8 mouse cellular contexts compared by ENCODE assay signal in genomic region chr5:31295606-31296141, GRCm38 (mm10). TPM values are rescaled to one million over a fixed set of nuclear protein-coding genes. Genes with fewer than 3 reads are reported as not detected.
DNase-seq lines count a peak whose midpoint lies in the region; ATAC-seq and TF ChIP-seq lines count a peak whose summit lies in the region.

Gene Fndc4, minus strand, starts transcription at chr5:31296080.

- peaks cover 16% of the 10 kb centered on the region for H3K36me3 ChIP-seq in kidney, embryonic 15.5 days
- no peaks in the 10 kb centered on the region for H3K36me3 ChIP-seq in liver, embryonic 12.5 days

- WGBS in kidney, embryonic 15.5 days = under 1% methylated on average over 37 of the region's 46 CpGs
- WGBS in liver, embryonic 12.5 days (ENCODE audit: insufficient replicate concordance) = under 1% methylated on average over 23 of the region's 46 CpGs
- under 1% methylated on average over 45 of the region's 46 CpGs for WGBS in olfactory bulb, adult 2 months

- peak; percentile 13 for DNase-seq in ovary, postnatal 14 days (ENCODE audit: low spot score)
- no peak for DNase-seq in ovary, postnatal 10 days (ENCODE audit: low spot score)
- peak; percentile 73 for DNase-seq in cerebellum, adult 9-11 months
- peak; percentile 25 for DNase-seq in gastrocnemius, postnatal 25 days

- H3K27ac ChIP-seq in kidney, embryonic 15.5 days = peak within 1 kb of the TSS; percentile 62
- H3K27ac ChIP-seq in liver, embryonic 12.5 days = peak within 1 kb of the TSS; percentile 33; the same call in 1 of the 2 replicates
- H3K27ac ChIP-seq in olfactory bulb, adult 2 months (ENCODE audit: insufficient read depth, low read depth, low read length) = peak within 1 kb of the TSS; percentile 54

- TF ChIP-seq POLR2A in olfactory bulb, adult 2 months (IDR thresholded peaks at IDR 0.05; ENCODE audit: insufficient read depth, low read depth, low read length) = peak; percentile 50; the same call in 1 of the 2 replicates

- peak; percentile 76 for ATAC-seq in kidney, embryonic 15.5 days (replicated peaks; ENCODE audit: low FRiP score)
- no peak for ATAC-seq in liver, embryonic 12.5 days
- ATAC-seq in inflammation-experienced regulatory T-cells, adult 6 months = no peak

- peak within 1 kb of the TSS; percentile 86 for H3K4me3 ChIP-seq in kidney, embryonic 15.5 days (replicated peaks)
- peak within 1 kb of the TSS; percentile 65 for H3K4me3 ChIP-seq in liver, embryonic 12.5 days
- peak within 1 kb of the TSS; percentile 80 for H3K4me3 ChIP-seq in olfactory bulb, adult 2 months (ENCODE audit: insufficient read depth, low read depth, low read length)

- no peaks in the 10 kb centered on the region for H3K9me3 ChIP-seq in kidney, embryonic 15.5 days (replicated peaks)
- H3K9me3 ChIP-seq in liver, embryonic 12.5 days (replicated peaks) = no peaks in the 10 kb centered on the region

- no peak for TF ChIP-seq CTCF in olfactory bulb, adult 2 months (IDR thresholded peaks at IDR 0.05; ENCODE audit: insufficient read depth, low read depth, low read length)

- H3K27me3 ChIP-seq in kidney, embryonic 15.5 days = peaks cover 13% of the 10 kb centered on the region
- H3K27me3 ChIP-seq in liver, embryonic 12.5 days (replicated peaks) = peaks cover 60% of the 10 kb centered on the region

- peaks cover 25% of the 10 kb centered on the region for H3K4me1 ChIP-seq in kidney, embryonic 15.5 days
- peaks cover 29% of the 10 kb centered on the region for H3K4me1 ChIP-seq in liver, embryonic 12.5 days
- peaks cover 9% of the 10 kb centered on the region for H3K4me1 ChIP-seq in olfactory bulb, adult 2 months (ENCODE audit: control insufficient read depth, insufficient read depth, low read length)

- H3K4me2 ChIP-seq in kidney, embryonic 15.5 days = peak within 1 kb of the TSS; percentile 97
- H3K4me2 ChIP-seq in liver, embryonic 12.5 days = peak within 1 kb of the TSS; percentile 89

- H3K9ac ChIP-seq in kidney, embryonic 15.5 days = peak within 1 kb of the TSS; percentile 78
- H3K9ac ChIP-seq in liver, embryonic 12.5 days = peak within 1 kb of the TSS; percentile 74

RNA-seq across cellular contexts. Expression of gene Fndc4, which starts in this region (rescaled TPM):
- 1 to 10 TPM; 1.5 to 3.1 TPM for total RNA-seq in gastrocnemius, postnatal 25 days (2021)
- 42.3 and 46.2 TPM in 2 replicates for polyA plus RNA-seq in kidney, embryonic 15.5 days (2015; fragmentation: Nextera tagmentation; extraction: Ambion mirVana)
- polyA plus RNA-seq in liver, embryonic 12.5 days (2016; fragmentation: Nextera tagmentation; extraction: Ambion mirVana) = 13.9 and 15.7 TPM in 2 replicates
- polyA plus RNA-seq in olfactory bulb, adult 2 months (2012; ENCODE audit: insufficient read depth, insufficient read length, low replicate concordance, missing spikeins) = not detected in 2 replicates
- not detected for polyA plus RNA-seq in inflammation-experienced regulatory T-cells, adult 6 months (2017; shearing (Covaris generic))

Comparison
In these comparisons a context has a peak if more than half of its experiments do, and no peak if none do; other contexts are left out.
1. RNA of gene Fndc4 (polyA plus RNA-seq): 42.3 to 46.2 TPM in kidney, embryonic 15.5 days and 13.9 to 15.7 TPM in liver, embryonic 12.5 days; not detected in olfactory bulb, adult 2 months and not detected in inflammation-experienced regulatory T-cells, adult 6 months; every median in the first group is over 10 times any median in the second.
2. Peak in every context shown above with its lines, with median percentiles within 50 percentile points of each other: H3K27ac ChIP-seq and H3K4me3 ChIP-seq.